Mouse (Mus musculus) kidney, embryonic 14.5 days (tissue): ENCODE data around the gene Glce. TPM values are rescaled to one million over a fixed set of nuclear protein-coding genes. Genes with fewer than 3 reads are reported as not detected.

Source experiments
- ATAC-seq: fragments of 200-750 bp; cut with Nextera tagmentation; 2 replicates; pipeline ENCODE4 v1.8.0; 2017; ENCODE audit warnings: moderate number of reproducible peaks, mild to moderate bottlenecking, moderate TSS enrichment, moderate library complexity; ENCODE audit not compliant: low FRiP score, low TSS enrichment
- H3K27ac ChIP-seq: fragments of 300-500 bp; sonication (generic); 2 replicates; pipeline ENCODE4 v1.5.1; 2014; ENCODE audit warnings: low read depth, mild to moderate bottlenecking, low read length, moderate library complexity, mixed read lengths
- H3K27me3 ChIP-seq: fragments of 300-500 bp; sonication (generic); 2 replicates; pipeline ENCODE4 v1.6.1; 2014; ENCODE audit warnings: mild to moderate bottlenecking, low read length; ENCODE audit not compliant: control insufficient read depth, insufficient read depth
- H3K36me3 ChIP-seq: fragments of 300-500 bp; sonication (generic); 2 replicates; pipeline ENCODE4 v1.6.1; 2014; ENCODE audit warnings: low read length, mixed read lengths; ENCODE audit not compliant: control insufficient read depth, insufficient read depth
- H3K4me1 ChIP-seq: fragments of 300-500 bp; sonication (generic); 2 replicates; pipeline ENCODE4 v1.6.1; 2014; ENCODE audit warnings: low read length, mixed read lengths; ENCODE audit not compliant: control insufficient read depth, insufficient read depth
- H3K4me2 ChIP-seq: fragments of 300-500 bp; sonication (generic); replicated peaks from 2 replicates; pipeline ENCODE4 v1.6.1; 2014; ENCODE audit warnings: low read depth, mild to moderate bottlenecking, low read length
- H3K4me3 ChIP-seq: fragments of 300-500 bp; sonication (generic); 2 replicates; pipeline ENCODE4 v1.5.1; 2014; ENCODE audit warnings: mild to moderate bottlenecking, low read length
- H3K9ac ChIP-seq: fragments of 300-500 bp; sonication (generic); 2 replicates; pipeline ENCODE4 v1.6.1; 2014; ENCODE audit warnings: low read depth, mild to moderate bottlenecking, low read length, moderate library complexity
- H3K9me3 ChIP-seq: fragments of 300-500 bp; sonication (generic); 2 replicates; pipeline ENCODE4 v1.6.1; 2016; ENCODE audit warnings: low read length; ENCODE audit not compliant: control insufficient read depth
- WGBS: fragments of 180-500 bp; shearing (Covaris S2); extraction: QIAGEN DNeasy Blood & Tissue Kit; methylation state at CpG from one replicate; pipeline ENCODE4 v1.1.7; 2014; 5-methylcytosine and 5-hydroxymethylcytosine counted together
- microRNA-seq: library from miRNA; unstranded; fragments of <30 nt; microRNA quantifications from one replicate; pipeline ENCODE4, GENCODE M21; 2016
- polyA plus RNA-seq: library from polyadenylated mRNA; unstranded; fragments of >200 nt; fragmentation: Nextera tagmentation; extraction: Ambion mirVana; gene quantifications from 2 replicates; pipeline ENCODE4 v1.2.1, GENCODE M21; 2014

The Glce gene
- polyA plus RNA-seq, 1 experiment from 2014 or later, result 25.3 TPM

GRCm38 (mm10) chr9:62018229-62019093 is 104.0 kb downstream of the Glce start:
- H3K9ac ChIP-seq, result no peak overlapping the region
- no peak overlapping the region for H3K4me3 ChIP-seq
- 0 out of 2 replicates have a peak, but pooled peaks cover 7% of the 10 kb centered on the region for H3K4me1 ChIP-seq
- H3K36me3 ChIP-seq, result no peaks in the 10 kb centered on the region
- WGBS, result 73% methylated on average over 14 of the region's 14 CpGs
- H3K9me3 ChIP-seq, result no peaks in the 10 kb centered on the region
- H3K27ac ChIP-seq, result no peak overlapping the region
- no peak for ATAC-seq
- no peak overlapping the region for H3K4me2 ChIP-seq
- no peaks in the 10 kb centered on the region for H3K27me3 ChIP-seq

- no peak overlapping the region for H3K9ac ChIP-seq
- H3K4me1 ChIP-seq, result 0 out of 2 replicates have a peak, but pooled peaks cover 7% of the 10 kb centered on the region
- no peak for ATAC-seq
- no peaks in the 10 kb centered on the region for H3K36me3 ChIP-seq
- no peaks in the 10 kb centered on the region for H3K27me3 ChIP-seq
- WGBS, result 81% methylated on average over 6 of the region's 6 CpGs
- H3K4me3 ChIP-seq, result no peak overlapping the region
- no peaks in the 10 kb centered on the region for H3K9me3 ChIP-seq
- H3K4me2 ChIP-seq, result no peak overlapping the region
- H3K27ac ChIP-seq, result no peak overlapping the region
Measured at GRCm38 (mm10) chr9:62017329-62017728, 105.1 kb downstream of the Glce start.

DNA sequence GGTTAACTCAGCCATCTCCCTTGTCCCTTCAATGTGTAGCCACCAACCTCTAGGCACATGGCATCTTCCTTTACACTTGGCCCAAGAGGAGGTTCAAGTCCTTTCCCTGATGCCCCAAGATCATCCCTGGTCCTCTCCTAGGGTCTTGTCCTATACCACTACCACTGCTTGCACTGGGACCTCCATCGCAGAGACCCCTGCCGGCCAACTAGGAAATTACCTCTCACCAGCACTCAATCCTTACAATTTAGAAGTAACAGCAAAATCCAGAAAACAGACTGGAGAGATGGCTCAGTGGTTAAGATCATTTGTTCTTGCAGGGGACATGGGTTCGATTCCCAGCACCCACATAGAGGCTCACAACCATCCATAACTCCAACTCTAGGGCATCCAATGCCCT is 107.0 kb downstream of the Glce start:
- H3K9me3 ChIP-seq, result no peaks in the 10 kb centered on the region
- no peaks in the 10 kb centered on the region for H3K27me3 ChIP-seq
- no peak overlapping the region for H3K27ac ChIP-seq
- H3K4me1 ChIP-seq, result no peaks in the 10 kb centered on the region
- H3K4me3 ChIP-seq, result no peak overlapping the region
- no peak overlapping the region for H3K9ac ChIP-seq
- ATAC-seq, result no peak
- H3K4me2 ChIP-seq, result no peak overlapping the region
- 64% methylated on average over 3 of the region's 3 CpGs for WGBS
- no peaks in the 10 kb centered on the region for H3K36me3 ChIP-seq

- WGBS, result 68% methylated on average over 12 of the region's 12 CpGs
- Histone ChIP-seq H3K9me3 (no peaks in the 10 kb centered on the region), H3K4me1 (no peaks in the 10 kb centered on the region), H3K36me3 (no peaks in the 10 kb centered on the region), H3K4me2 (no peak overlapping the region), H3K27me3 (no peaks in the 10 kb centered on the region), H3K9ac (no peak overlapping the region), H3K27ac (no peak overlapping the region), H3K4me3 (no peak overlapping the region)
- ATAC-seq, result no peak
Measured at GRCm38 (mm10) chr9:62013316-62014097, 108.9 kb downstream of the Glce start.

- peak overlapping the region; percentile 33; the same call in 1 of the 2 replicates for H3K27ac ChIP-seq
- peak; percentile 71 for ATAC-seq
Measured at GRCm38 (mm10) chr9:62008360-62008759, 114.1 kb downstream of the Glce start.

More at GRCm38 (mm10) chr9:62008360-62008759, 114.1 kb downstream of the Glce start:
- no peak overlapping the region for H3K9ac ChIP-seq
- WGBS, result 66% methylated on average over 5 of the region's 5 CpGs
- H3K27me3 ChIP-seq, result no peaks in the 10 kb centered on the region
- 0 out of 2 replicates have a peak, but pooled peaks cover 9% of the 10 kb centered on the region for H3K4me1 ChIP-seq
- H3K36me3 ChIP-seq, result no peaks in the 10 kb centered on the region
- H3K4me2 ChIP-seq, result no peak overlapping the region
- H3K9me3 ChIP-seq, result no peaks in the 10 kb centered on the region
- no peak overlapping the region for H3K4me3 ChIP-seq

Small RNA genes within 50 kb of the gene (microRNA-seq; reads per million reads assigned to microRNA genes)
- 1.1 reads per million for gene Mir5133

Other genes starting within 250 kb of the Glce start
- gene Rplp1, start 208.1 kb downstream of the Glce start, polyA plus RNA-seq, result 1,603 and 2,211 TPM in 2 replicates
- gene Kif23, start 175.9 kb downstream of the Glce start, polyA plus RNA-seq, result 94.6 and 128 TPM in 2 replicates
- gene Paqr5, start 95.8 kb downstream of the Glce start, polyA plus RNA-seq, result 11.0 and 17.0 TPM in 2 replicates
- not detected in 2 replicates for gene Spesp1, start 159.6 kb upstream of the Glce start, polyA plus RNA-seq
- 155 and 214 TPM in 2 replicates for gene Anp32a, start 218.6 kb upstream of the Glce start, polyA plus RNA-seq